Mouse (Mus musculus) Muller cell, postnatal 12 days (primary cell): ENCODE results near the gene Frmd6.

ENCODE experiments used
- DNase-seq: peaks from one replicate; pipeline ENCODE4 v3.0.0-alpha.2; 2015; ENCODE audit errors: inconsistent ontology term

The Frmd6 gene

DNA sequence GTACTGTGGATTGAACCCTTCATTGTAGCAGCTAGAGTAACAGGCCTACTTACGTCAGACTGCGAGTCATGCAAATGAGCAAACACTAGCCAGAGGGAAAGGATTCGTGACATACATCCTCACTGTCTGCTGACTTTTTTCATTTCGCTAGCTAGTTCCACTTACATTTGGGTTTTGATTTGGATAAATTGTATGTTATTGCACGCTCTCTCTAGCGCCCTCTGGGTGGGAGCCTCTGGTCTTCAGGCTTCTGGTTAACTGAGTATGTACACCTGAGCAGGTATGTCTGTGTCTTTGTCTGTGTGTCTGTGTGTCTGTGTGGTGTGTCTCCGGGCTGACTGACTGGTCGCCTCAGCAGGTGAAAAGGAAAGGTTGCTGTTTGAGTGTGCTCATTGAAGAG lies 72.1 kb downstream of the Frmd6 start:
- no peak for DNase-seq

DNA sequence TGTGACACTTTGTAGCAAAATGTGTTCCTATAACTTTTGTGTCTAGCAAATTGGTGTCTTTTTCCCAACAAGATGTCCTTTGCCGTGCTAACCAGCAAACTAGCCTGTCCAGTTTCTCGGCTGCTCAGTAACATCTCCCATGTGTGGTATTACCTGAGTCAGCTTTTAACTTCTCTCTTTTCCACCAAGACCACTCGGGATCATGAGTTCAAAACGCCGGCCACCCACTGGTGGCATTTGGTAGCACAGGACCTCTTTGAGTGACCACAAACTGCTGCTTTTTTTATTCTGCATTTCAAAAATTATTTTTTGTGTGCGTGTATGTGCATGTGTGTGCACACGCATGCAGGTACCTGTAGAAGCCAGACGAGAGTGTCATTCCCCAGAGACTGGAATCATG lies 73.1 kb downstream of the Frmd6 start:
- DNase-seq: peak; percentile 27

DNA sequence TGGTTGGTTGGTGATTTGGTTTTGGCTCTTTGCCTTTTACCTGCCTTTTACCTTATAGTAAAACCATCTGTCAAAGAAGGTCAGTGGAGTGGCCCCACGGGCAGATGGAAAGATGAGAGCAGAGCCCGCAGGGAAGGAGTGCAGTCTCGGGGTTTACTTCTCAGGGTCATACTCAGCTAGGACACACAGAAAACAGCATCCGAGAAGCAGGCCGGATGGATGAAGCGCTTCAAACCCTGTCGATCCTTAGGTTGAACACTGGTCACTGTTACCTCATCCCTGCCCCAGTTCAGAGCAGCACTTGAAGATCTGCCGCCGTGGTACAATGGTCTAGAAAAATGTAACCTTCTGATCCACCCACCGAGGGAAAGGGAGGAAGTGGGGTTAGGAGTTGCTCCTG lies 79.2 kb downstream of the Frmd6 start:
- no peak for DNase-seq

DNA sequence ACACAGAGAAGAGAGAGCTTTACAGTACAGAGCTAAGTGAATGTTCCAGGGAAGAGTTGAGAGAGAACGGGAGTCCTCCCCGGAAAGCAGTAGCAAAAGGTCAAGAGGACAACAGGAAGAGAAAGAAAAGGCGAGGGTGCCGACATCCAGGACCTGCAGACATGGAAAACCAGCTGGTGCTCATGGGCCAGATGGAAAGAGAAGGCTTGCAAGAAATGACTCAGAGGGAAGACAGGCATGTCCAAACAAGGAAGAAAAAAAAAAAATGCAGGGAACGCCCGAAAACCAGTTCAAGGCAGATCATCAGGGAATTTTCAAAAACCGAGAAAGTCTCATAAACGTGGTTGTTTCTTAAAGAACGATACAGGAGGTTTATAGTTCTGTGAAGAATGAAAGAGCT lies 81.6 kb downstream of the Frmd6 start:
- DNase-seq: no peak

DNA sequence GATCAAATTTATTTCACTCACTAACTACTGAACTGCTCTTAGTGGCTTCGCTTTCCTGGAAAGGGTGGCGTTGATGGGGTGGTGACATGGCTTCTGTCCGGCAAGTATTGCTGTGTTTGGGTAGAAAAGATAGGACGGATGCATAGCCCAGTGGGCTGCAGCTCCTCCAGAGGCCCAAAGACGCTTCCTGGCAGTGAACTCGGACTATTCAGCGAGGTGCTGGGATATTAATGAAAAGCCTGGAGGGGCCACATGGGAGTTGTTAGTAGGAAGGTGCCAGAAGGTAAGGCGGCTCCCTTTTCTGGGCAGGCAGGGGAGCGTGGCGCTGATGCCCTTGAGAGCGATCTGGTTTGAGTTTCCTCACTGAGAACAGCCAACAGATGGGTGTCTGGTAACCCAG lies 82.3 kb downstream of the Frmd6 start:
- no peak for DNase-seq

DNA sequence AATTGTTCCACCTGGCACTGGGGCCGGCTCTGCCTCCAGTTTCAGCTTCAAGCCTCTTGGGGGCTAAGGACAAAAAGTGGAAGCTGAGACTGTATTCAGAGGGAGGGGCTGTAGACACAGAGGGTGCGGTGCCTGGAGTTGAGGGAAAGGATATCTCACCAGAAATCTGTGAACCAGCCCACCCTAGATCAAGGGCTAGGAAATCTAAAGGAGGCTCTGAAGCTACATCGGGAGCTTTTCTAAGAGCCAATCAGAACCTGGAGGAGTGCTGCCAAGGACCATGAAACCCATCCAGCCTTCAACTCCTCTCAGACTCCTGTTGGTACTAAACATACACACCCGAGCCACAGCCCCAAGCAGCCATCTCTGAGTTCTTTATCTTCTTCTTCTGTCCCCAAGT lies 82.8 kb downstream of the Frmd6 start:
- no peak for DNase-seq

DNA sequence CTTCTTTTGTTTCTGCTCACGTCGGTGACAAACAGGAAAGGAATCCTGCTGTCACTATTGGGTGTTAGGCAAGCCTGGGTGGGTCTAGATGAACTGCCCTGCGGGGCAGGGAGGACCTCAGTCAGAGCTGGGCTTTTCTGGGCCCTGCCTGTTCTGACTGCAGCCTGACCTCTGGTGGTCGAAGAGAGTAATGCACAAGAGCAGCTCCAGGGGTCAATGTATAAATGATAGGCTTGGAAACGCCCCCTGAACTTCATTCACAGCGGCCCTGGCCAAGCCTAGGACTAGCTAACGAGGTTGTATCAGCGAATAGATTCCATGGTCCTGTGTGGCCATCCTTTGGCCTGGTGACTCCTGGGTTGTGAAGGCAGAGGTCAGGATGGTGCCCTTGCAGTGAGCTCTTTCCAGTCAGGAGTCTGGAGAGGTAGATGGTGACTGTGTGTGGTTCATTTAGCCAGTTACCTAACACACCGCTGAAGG lies 85.0 kb downstream of the Frmd6 start:
- DNase-seq: peak; percentile 89

DNA sequence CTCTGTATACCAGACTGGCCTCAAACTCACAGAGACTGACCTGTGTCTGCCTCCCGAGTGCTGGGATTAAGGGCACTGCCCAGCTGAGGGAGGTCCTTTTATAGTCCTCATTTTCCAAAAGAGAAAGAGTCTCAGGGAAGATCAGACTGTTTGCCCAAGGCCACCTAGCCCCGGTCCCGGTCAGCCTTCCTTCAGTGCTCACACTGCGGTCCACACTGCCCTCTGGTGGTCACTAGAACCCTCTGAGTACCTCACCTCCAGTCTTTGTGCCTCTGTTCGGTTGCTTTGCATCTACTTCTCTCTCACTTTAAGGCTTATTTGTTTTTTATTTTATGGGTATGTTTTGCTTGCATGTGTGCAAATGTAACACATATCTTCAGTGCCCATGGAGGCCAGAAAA lies 85.7 kb downstream of the Frmd6 start:
- DNase-seq: peak; percentile 78

DNA sequence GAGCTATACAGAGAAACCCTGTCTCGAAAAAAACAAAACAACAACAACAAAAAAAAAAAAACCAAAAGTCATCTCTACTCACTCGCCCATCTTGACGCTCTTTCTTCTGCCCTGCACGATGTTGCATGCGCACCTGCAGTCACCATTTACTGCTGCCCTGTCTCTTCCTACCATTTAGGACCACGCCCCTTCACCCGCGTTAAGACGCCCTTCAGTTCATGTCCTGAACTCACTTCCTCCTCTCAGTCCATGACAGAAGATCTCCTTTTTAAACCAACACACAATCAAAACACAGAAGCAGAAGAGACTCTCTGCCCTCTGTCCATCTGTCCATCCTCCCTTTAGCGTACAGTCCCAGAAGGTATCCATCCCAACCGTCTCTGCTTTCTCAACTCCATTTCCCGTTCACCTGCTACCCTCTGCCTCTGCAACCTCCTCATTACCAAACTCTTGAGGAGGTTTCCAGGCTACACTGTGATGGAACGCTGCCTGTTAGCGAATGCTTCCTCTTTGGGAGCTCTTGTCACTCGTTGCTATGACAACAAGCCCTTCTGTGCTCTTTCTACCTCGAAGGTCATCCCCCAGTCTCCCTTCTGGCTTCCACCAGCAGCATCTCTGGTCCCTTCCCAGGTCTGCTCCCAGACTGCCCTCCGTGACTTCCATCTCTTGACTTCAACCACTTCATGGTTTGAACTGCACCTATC lies 86.5 kb downstream of the Frmd6 start:
- DNase-seq: no peak

DNA sequence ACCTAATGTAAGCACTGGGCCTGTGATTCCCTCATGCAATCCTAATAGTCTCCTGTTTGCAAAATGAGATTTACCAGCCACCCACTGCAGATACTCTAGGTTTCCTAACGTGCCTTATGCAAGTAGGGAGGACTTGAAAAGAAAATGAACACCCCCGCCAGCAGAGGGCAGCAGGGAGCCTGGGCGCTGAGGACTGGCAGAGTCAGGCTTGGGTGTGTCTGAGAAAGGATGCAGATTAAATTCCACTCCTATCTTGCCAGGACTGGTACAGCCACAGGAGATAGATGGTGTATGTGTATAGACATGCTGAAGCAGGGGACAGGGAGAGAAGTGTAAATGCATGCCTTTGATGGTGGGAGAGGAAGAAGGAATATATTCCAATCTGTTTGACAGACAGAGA lies 88.1 kb downstream of the Frmd6 start:
- DNase-seq: peak; percentile 56

DNA sequence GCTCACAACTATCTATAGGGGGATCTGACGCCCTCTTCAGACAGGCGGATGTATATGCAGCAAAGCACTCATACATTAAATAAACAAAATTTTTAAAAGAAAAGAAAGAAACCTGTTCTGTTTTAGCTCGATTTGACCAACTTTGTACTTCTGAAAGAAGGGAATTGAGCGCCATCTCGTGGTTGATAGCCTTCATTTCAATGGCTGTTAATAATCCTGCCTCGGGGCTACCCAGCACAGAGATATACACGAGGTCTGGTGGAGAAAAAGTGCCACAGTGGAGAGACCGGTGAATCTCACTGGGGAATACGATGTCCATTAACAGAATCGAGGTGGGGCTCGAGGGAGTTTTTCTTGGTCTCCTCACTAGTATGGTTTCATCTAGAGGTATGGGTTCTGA lies 89.1 kb downstream of the Frmd6 start:
- DNase-seq: peak; percentile 34

DNA sequence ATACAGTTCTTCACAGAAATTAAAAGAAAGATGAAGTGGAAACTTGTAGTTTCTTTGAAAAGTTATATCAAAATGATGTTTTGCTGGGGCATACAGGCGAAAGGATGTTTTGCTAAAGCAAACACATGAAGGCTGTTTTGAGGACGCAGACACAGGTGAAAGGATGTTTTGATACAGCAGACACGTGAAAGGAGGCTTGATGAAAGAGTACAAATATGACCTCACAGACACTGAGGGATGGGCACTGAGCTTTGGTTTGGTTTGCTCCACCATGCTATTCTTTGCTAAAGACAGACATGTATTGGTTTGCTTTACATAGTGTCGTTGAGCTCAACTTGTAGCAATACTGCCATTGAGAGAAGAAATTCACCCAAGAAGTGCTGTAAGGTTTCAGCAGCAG lies 104.5 kb downstream of the Frmd6 start:
- DNase-seq: no peak

DNA sequence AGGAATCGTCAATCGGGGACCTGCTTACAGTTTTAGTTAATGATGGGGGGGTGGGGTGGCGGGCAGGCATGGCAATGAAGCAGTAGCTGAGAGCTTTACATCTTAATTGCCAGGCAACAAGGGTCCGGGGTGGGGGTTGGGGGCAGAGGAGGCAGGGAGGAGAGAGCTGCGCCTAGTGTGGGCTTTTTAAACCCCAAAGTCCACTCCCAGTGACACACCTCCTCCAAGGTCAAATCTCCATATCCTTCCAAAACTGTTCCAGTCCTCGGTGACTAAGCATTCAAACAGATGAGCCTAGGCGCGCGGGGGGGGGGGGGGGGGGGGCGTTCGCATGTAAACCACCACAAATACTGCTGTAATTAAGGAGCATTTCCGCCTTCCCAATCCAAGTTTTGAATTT lies 111.8 kb downstream of the Frmd6 start:
- no peak for DNase-seq

DNA sequence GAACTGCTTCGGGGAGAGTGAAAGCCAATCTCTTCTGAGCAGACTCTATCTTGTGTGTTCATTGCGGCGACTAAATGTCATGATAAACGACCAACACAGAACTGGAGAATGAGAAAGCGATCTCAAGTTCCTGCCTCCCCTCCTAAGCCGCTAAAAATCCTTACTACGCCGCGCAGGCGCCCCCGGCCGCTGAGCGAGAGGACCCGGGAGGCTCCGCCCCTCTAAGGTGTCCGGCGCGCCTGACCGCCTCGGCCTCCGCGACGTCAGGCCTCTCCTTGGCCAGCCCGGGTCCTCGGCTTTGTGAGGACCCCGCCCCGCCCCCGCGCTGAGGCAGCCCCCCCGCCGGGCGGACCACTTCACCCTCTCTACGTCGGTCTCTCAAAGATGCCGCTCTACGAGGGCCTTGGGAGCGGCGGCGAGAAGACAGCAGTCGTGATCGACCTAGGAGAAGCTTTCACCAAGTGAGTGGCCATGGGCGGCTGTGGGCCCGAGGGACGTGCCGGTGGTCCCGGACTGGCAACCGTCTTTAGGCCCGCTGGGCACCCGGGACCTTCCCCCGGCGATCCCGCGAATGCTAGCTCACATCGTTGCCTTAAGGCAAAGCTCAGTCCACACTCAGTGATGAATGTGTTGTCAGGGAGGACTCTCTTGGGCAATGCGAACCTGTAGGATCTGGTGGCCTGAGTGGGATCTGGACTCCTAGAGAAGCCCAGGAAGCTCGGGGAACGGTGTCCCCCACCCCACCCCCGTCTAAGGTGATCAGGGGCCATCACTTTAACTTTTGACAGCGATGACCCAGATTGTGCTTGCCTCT lies 112.5 kb downstream of the Frmd6 start, which contains the start of gene Actr10:
Actr10 (plus strand) TSS at position 287 of the 814 bp plus-strand sequence.
- peak; percentile 95 for DNase-seq

DNA sequence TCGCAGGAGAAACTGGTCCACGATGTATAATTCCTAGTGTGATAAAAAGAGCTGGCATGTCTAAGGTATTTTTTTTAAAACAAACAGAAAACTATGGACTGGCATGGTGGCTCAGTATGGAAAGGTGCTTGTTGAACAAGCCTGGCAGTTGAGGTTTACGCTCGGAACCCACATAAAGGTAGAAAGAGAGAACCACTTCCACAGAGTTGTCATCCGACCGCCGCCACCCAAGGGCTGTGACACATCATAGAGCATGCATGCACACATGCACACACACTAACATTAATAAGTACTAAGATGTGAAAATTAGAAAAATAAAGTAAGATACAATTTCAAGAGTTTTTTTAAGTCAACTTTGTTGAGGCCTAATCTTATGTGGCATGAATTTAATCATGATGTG lies 115.5 kb downstream of the Frmd6 start:
- no peak for DNase-seq

DNA sequence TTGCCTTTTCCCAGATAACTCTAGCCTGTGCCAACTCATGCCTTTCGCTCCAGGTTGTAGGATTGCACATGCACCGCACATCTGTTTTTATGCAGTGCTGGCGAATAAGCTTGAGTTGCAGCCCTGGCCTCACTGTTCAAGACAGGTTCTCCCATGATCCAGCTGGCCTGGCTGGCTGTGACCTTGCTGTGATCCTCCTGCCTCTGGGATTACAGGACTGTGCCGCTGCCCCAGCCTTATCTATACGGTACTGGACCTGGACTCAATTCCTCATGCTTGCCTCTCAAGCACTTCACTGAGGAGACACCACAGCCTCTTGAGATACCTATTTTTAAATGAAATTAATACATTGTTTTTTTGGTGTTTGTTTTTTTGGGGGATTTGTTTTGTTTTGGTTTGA lies 118.9 kb downstream of the Frmd6 start:
- DNase-seq: no peak

DNA sequence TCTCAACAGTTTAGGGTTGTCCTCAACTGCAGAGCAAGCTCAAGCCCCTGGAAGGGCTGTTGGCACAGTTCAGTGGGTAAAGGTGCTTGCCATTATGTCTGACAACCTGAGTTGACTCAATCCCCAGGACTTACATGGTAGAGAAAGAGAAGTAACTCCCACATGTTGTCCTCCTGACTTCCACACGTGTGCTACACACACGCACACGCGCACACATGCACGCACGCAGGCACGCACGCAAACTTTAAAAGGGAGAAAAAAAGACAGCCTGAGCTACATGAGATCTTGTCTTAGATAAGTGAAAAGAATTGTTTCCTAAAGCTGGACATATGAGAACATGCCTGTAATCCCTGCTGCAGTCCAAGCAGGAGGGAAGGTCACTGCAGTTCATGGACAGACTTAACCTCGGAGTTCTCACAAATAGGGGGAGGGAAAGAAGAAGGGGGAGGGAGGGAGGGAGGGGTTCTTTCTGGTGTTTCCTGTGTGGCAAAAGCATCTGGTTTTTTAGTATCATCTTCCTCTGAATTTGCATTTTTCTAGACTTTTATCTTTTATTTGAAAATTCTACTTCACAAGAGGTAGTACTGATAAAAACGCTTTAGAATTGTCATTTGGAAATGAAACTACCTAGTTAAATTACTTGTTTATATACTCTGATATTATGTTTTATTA lies 121.4 kb downstream of the Frmd6 start:
- no peak for DNase-seq
